In the genomic region with DNA sequence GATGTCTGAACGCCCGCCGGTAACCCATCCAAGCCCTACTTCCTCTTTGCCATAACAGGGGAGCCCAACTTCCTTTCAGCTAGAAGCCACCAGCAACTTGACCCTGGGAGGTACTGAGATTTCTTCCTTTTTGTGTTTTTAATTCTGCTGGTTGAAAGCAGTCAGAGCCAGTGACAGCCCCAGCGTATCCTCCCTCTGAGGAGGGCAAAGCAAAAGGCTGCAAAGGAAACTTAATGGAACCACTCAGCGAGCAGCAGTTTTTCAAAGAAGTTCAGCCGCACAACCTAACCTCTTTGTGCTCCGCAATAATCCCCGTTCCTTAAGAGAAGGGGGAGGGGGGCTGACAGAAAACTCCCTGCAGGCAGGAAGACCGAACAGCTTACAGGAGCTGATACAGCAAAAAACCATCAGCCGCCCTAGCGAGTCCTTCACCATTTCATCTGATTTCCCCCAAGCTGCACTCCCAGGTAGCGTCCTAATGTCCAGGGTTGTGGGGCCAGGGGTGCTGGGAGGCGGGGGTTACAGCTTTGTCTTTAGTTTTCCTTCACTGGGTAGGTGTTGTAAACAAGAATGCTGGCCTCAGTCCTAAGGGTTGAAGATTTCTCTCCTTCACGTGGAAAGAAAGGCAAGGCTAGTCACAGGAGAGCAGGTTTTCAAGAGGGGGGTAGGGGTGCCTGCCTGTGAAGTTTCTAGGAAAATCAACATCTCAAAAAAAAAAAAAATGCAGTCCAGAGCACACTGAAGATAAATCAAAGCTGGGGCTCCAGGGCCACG, we compare ENCODE assay signal across 8 mouse cellular contexts. TPM values are rescaled to one million over a fixed set of nuclear protein-coding genes. Genes with fewer than 3 reads are reported as not detected.
DNase-seq lines count a peak whose midpoint lies in the region; ATAC-seq lines count a peak whose summit lies in the region.

No protein-coding gene starts in this region.

- peaks cover 15% of the 10 kb centered on the region for H3K36me3 ChIP-seq in embryonic facial prominence, embryonic 10.5 days (replicated peaks)
- no peaks in the 10 kb centered on the region for H3K36me3 ChIP-seq in hindbrain, embryonic 16.5 days (ENCODE audit: control insufficient read depth, insufficient read depth, low read length)
- H3K36me3 ChIP-seq in liver, embryonic 15.5 days (replicated peaks): no peaks in the 10 kb centered on the region
- no peaks in the 10 kb centered on the region for H3K36me3 ChIP-seq in stomach, embryonic 15.5 days

- H3K9me3 ChIP-seq in embryonic facial prominence, embryonic 10.5 days: no peaks in the 10 kb centered on the region
- no peaks in the 10 kb centered on the region for H3K9me3 ChIP-seq in hindbrain, embryonic 16.5 days (ENCODE audit: control insufficient read depth, low read length)
- no peaks in the 10 kb centered on the region for H3K9me3 ChIP-seq in liver, embryonic 15.5 days (replicated peaks)
- H3K9me3 ChIP-seq in stomach, embryonic 15.5 days: no peaks in the 10 kb centered on the region

- 2% methylated on average over 15 of the region's 15 CpGs for WGBS in embryonic facial prominence, embryonic 10.5 days
- 8% methylated on average over 15 of the region's 15 CpGs for WGBS in hindbrain, embryonic 16.5 days
- WGBS in liver, embryonic 15.5 days (ENCODE audit: insufficient replicate concordance): 3% methylated on average over 15 of the region's 15 CpGs
- WGBS in stomach, embryonic 15.5 days: 7% methylated on average over 15 of the region's 15 CpGs

- no peak for ATAC-seq in hindbrain, embryonic 16.5 days
- no peak for ATAC-seq in liver, embryonic 15.5 days (ENCODE audit: insufficient read depth)
- no peak for ATAC-seq in stomach, embryonic 15.5 days (ENCODE audit: insufficient read depth, low FRiP score, low read depth)
- no peak for ATAC-seq in cerebellum, adult (ENCODE audit: insufficient number of reproducible peaks, low FRiP score, low TSS enrichment)

- no peaks in the 10 kb centered on the region for H3K27me3 ChIP-seq in embryonic facial prominence, embryonic 10.5 days (replicated peaks; ENCODE audit: low read depth, poor library complexity, severe bottlenecking)
- no peaks in the 10 kb centered on the region for H3K27me3 ChIP-seq in hindbrain, embryonic 16.5 days (replicated peaks; ENCODE audit: control insufficient read depth, insufficient read depth, low read length)
- 0 out of 2 replicates have a peak, but pooled peaks cover 4% of the 10 kb centered on the region for H3K27me3 ChIP-seq in liver, embryonic 15.5 days
- no peaks in the 10 kb centered on the region for H3K27me3 ChIP-seq in stomach, embryonic 15.5 days (replicated peaks)

- H3K9ac ChIP-seq in hindbrain, embryonic 16.5 days (ENCODE audit: low read depth, low read length): peak overlapping the region; percentile 92
- H3K9ac ChIP-seq in liver, embryonic 15.5 days: peak overlapping the region; percentile 95
- peak overlapping the region; percentile 92; the same call in 1 of the 2 replicates for H3K9ac ChIP-seq in stomach, embryonic 15.5 days

- peak overlapping the region; percentile 100 for H3K27ac ChIP-seq in embryonic facial prominence, embryonic 10.5 days (replicated peaks)
- peak overlapping the region; percentile 96 for H3K27ac ChIP-seq in hindbrain, embryonic 16.5 days (ENCODE audit: low read depth, low read length)
- peak overlapping the region; percentile 99 for H3K27ac ChIP-seq in liver, embryonic 15.5 days (replicated peaks)
- peak overlapping the region; percentile 98 for H3K27ac ChIP-seq in stomach, embryonic 15.5 days

- H3K4me3 ChIP-seq in embryonic facial prominence, embryonic 10.5 days: peak overlapping the region; percentile 89
- H3K4me3 ChIP-seq in hindbrain, embryonic 16.5 days (ENCODE audit: low read length): peak overlapping the region; percentile 78
- peak overlapping the region; percentile 95 for H3K4me3 ChIP-seq in liver, embryonic 15.5 days (replicated peaks)
- peak overlapping the region; percentile 92 for H3K4me3 ChIP-seq in stomach, embryonic 15.5 days (replicated peaks)

- H3K4me1 ChIP-seq in embryonic facial prominence, embryonic 10.5 days: peaks cover 51% of the 10 kb centered on the region
- peaks cover 49% of the 10 kb centered on the region for H3K4me1 ChIP-seq in hindbrain, embryonic 16.5 days (ENCODE audit: control insufficient read depth, insufficient read depth, low read depth, low read length)
- H3K4me1 ChIP-seq in liver, embryonic 15.5 days (replicated peaks): peaks cover 68% of the 10 kb centered on the region
- peaks cover 27% of the 10 kb centered on the region for H3K4me1 ChIP-seq in stomach, embryonic 15.5 days

- peak; percentile 15 for DNase-seq in spleen, adult 12 weeks (ENCODE audit: low spot score)
- no peak for DNase-seq in spleen, postnatal 14 days (ENCODE audit: low spot score in 2 of 2)
- peak; percentile 62 for DNase-seq in embryonic facial prominence, embryonic 10.5 days (ENCODE audit: low spot score)
- no peak for DNase-seq in gastrocnemius, adult 8-10 months (ENCODE audit: low spot score in 2 of 2)

- H3K4me2 ChIP-seq in hindbrain, embryonic 16.5 days (ENCODE audit: low read length): peak overlapping the region; percentile 83
- peak overlapping the region; percentile 99 for H3K4me2 ChIP-seq in liver, embryonic 15.5 days
- H3K4me2 ChIP-seq in stomach, embryonic 15.5 days: peak overlapping the region; percentile 86

RNA-seq across cellular contexts. Expression of gene Macf1, which starts 21.1 kb away (rescaled TPM):
- 46.0 and 47.4 TPM in 2 replicates for polyA plus RNA-seq in embryonic facial prominence, embryonic 10.5 days (2016; fragmentation: Nextera tagmentation; extraction: Ambion mirVana)
- polyA plus RNA-seq in hindbrain, embryonic 16.5 days (2015; fragmentation: Nextera tagmentation; extraction: Ambion mirVana): 61.0 and 62.2 TPM in 2 replicates
- 8.4 and 9.6 TPM in 2 replicates for polyA plus RNA-seq in liver, embryonic 15.5 days (2015; fragmentation: Nextera tagmentation; extraction: Ambion mirVana)
- polyA plus RNA-seq in stomach, embryonic 15.5 days (2015; fragmentation: Nextera tagmentation; extraction: Ambion mirVana): 34.6 and 36.1 TPM in 2 replicates
- 10 to 100 TPM; 49.5 to 63.7 (median 57.9) TPM for total RNA-seq in gastrocnemius, adult 8-10 months (2022)

RNA-seq across cellular contexts. Expression of gene Ndufs5, which starts 54.9 kb away (rescaled TPM):
- polyA plus RNA-seq in embryonic facial prominence, embryonic 10.5 days (2016; fragmentation: Nextera tagmentation; extraction: Ambion mirVana): 332 and 340 TPM in 2 replicates
- 446 and 518 TPM in 2 replicates for polyA plus RNA-seq in hindbrain, embryonic 16.5 days (2015; fragmentation: Nextera tagmentation; extraction: Ambion mirVana)
- polyA plus RNA-seq in liver, embryonic 15.5 days (2015; fragmentation: Nextera tagmentation; extraction: Ambion mirVana): 144 and 157 TPM in 2 replicates
- polyA plus RNA-seq in stomach, embryonic 15.5 days (2015; fragmentation: Nextera tagmentation; extraction: Ambion mirVana): 287 and 321 TPM in 2 replicates
- total RNA-seq in gastrocnemius, adult 8-10 months (2022): 100 to 1,000 TPM; 230 to 275 (median 261) TPM

Comparison
In these comparisons a context has a peak if more than half of its experiments do, and no peak if none do; other contexts are left out.
1. DNase-seq: peak in spleen, adult 12 weeks (single experiment) and embryonic facial prominence, embryonic 10.5 days (single experiment); none in spleen, postnatal 14 days (0 of 2) and gastrocnemius, adult 8-10 months (0 of 2).
2. Peak in every context shown above with its lines, with median percentiles within 50 percentile points of each other: H3K27ac ChIP-seq, H3K4me3 ChIP-seq, H3K4me2 ChIP-seq and H3K9ac ChIP-seq.